8 mouse cellular contexts compared by ENCODE assay signal in the genomic region with DNA sequence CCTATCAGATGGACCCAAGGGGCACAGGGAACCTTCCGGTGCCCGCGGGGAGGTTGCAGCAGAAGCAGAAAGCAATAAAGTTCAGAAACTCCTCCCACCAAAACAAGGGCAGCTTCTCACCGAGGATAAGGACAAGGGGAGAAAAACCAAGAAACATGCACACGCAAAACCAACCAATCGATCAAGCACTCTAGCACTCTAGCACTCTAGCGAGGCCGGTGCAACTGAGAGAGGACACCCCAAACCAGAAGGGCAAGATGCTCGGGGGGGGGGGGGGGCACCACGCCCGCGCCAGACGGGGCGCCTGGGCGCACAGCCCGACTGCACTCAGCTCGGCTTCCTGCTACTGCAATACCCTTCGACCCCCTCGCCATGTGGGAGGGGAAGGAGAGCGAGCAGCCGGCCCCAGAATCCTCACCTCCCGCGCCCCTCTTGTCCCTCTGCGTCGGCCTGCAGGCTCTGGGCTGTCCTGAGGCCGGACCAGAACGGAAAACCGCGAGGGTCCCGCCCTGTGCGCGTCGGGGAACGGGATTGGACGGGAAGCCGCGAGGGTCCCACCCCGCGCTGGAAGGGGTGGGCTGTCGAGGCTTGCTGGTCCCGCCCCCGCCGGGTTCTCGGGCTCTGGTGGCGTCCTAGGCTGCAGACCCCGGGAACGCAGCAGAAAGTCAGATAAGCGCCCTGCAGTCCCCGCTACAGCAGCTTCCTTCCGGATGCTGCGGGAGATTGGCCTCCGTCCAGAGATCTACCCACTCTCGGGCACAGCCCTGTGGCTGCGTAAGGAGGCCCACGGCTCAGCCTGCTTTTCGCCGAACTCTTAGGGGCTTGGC. TPM values are rescaled to one million over a fixed set of nuclear protein-coding genes. Genes with fewer than 3 reads are reported as not detected.
DNase-seq lines count a peak whose midpoint lies in the region; ATAC-seq and TF ChIP-seq lines count a peak whose summit lies in the region.

Gene Crot (minus strand): TSS at position 639 of the 827 bp plus-strand sequence.

- H3K9ac ChIP-seq in CH12.LX (ENCODE audit: insufficient read depth, low read depth) = peak within 1 kb of the TSS; percentile 77
- H3K9ac ChIP-seq in forebrain, embryonic 12.5 days = peak within 1 kb of the TSS; percentile 85
- H3K9ac ChIP-seq in heart, postnatal 0 days (replicated peaks; ENCODE audit: low read depth, low read length) = peak within 1 kb of the TSS; percentile 75
- peak within 1 kb of the TSS; percentile 77 for H3K9ac ChIP-seq in liver, embryonic 16.5 days (ENCODE audit: low read depth, low read length)
- peak within 1 kb of the TSS; percentile 83 for H3K9ac ChIP-seq in neural tube, embryonic 13.5 days

- no peak; the same call in 1 of the 2 replicates for TF ChIP-seq RAD21 in CH12.LX (IDR thresholded peaks at IDR 0.05; ENCODE audit: low read depth, low read length)

- peaks cover 16 to 20% of the 10 kb centered on the region in 2 experiments for H3K36me3 ChIP-seq in CH12.LX (replicated peaks in 1 of 2; ENCODE audit: control insufficient read depth in 1 of 2, insufficient read depth in 1 of 2, low read length in 1 of 2)
- no peaks in the 10 kb centered on the region for H3K36me3 ChIP-seq in forebrain, embryonic 12.5 days (replicated peaks)
- peaks cover 17% of the 10 kb centered on the region for H3K36me3 ChIP-seq in heart, postnatal 0 days (replicated peaks; ENCODE audit: control insufficient read depth, insufficient read depth, low read length)
- H3K36me3 ChIP-seq in liver, embryonic 16.5 days (ENCODE audit: control insufficient read depth, insufficient read depth) = no peaks in the 10 kb centered on the region
- H3K36me3 ChIP-seq in neural tube, embryonic 13.5 days = peaks cover 8% of the 10 kb centered on the region
- no peaks in the 10 kb centered on the region for H3K36me3 ChIP-seq in testis, adult 2 months (ENCODE audit: control insufficient read depth, insufficient read depth, low read length)

- peak; percentile 82 for DNase-seq in CH12.LX (ENCODE audit: extremely low read depth)
- DNase-seq in c-Kit-positive CD71-positive TER-119-negative erythroid progenitor cells, embryonic 14.5 days (ENCODE audit: low read depth) = peak; percentile 76
- DNase-seq in heart, postnatal 0 days (ENCODE audit: low spot score) = peak; percentile 86
- DNase-seq in kidney, postnatal 4 days = peak; percentile 96 to 97

- dilution Hi-C loops in CH12.LX (cut with MboI; ENCODE audit: extremely low pct_ligation_motif_present, extremely low pct_unique_long_range_greater_than_20kb, low sequenced_read_pairs) = no loop called here

- H3K9me3 ChIP-seq in CH12.LX (replicated peaks; ENCODE audit: low read length) = no peaks in the 10 kb centered on the region
- H3K9me3 ChIP-seq in forebrain, embryonic 12.5 days = no peaks in the 10 kb centered on the region
- no peaks in the 10 kb centered on the region for H3K9me3 ChIP-seq in heart, postnatal 0 days (replicated peaks; ENCODE audit: control insufficient read depth, low read length)
- no peaks in the 10 kb centered on the region for H3K9me3 ChIP-seq in liver, embryonic 16.5 days (replicated peaks; ENCODE audit: control insufficient read depth, low read length)
- no peaks in the 10 kb centered on the region for H3K9me3 ChIP-seq in neural tube, embryonic 13.5 days

- H3K4me1 ChIP-seq in CH12.LX (ENCODE audit: control insufficient read depth in 1 of 2, insufficient read depth in 2 of 2) = peaks cover 5 to 26% of the 10 kb centered on the region in 2 experiments; a peak in 3 of 4 replicates
- peaks cover 27% of the 10 kb centered on the region for H3K4me1 ChIP-seq in forebrain, embryonic 12.5 days
- H3K4me1 ChIP-seq in heart, postnatal 0 days (ENCODE audit: control insufficient read depth, insufficient read depth) = 0 out of 2 replicates have a peak, but pooled peaks cover 4% of the 10 kb centered on the region
- peaks cover 5% of the 10 kb centered on the region for H3K4me1 ChIP-seq in liver, embryonic 16.5 days (ENCODE audit: control insufficient read depth, low read depth, low read length)
- H3K4me1 ChIP-seq in neural tube, embryonic 13.5 days (replicated peaks) = peaks cover 15% of the 10 kb centered on the region
- peaks cover 3% of the 10 kb centered on the region; the same call in 1 of the 2 replicates for H3K4me1 ChIP-seq in testis, adult 2 months (ENCODE audit: control insufficient read depth, insufficient read depth, low read length)

- H3K79me2 ChIP-seq in CH12.LX (replicated peaks; ENCODE audit: control insufficient read depth, extremely low read depth, insufficient read depth, poor library complexity, severe bottlenecking) = peaks cover 12% of the 10 kb centered on the region; the same call in 1 of the 2 replicates

- H3K27ac ChIP-seq in CH12.LX (ENCODE audit: insufficient read depth, low read depth) = peak within 1 kb of the TSS; percentile 53; the same call in 1 of the 2 replicates
- peak within 1 kb of the TSS; percentile 91 for H3K27ac ChIP-seq in forebrain, embryonic 12.5 days
- peak within 1 kb of the TSS; percentile 84 for H3K27ac ChIP-seq in heart, postnatal 0 days (ENCODE audit: low read depth)
- H3K27ac ChIP-seq in liver, embryonic 16.5 days (ENCODE audit: low read length) = peak within 1 kb of the TSS; percentile 82
- H3K27ac ChIP-seq in neural tube, embryonic 13.5 days (replicated peaks) = peak within 1 kb of the TSS; percentile 90
- H3K27ac ChIP-seq in testis, adult 2 months (ENCODE audit: control insufficient read depth, insufficient read depth, low read depth, low read length) = peak within 1 kb of the TSS; percentile 46; the same call in 1 of the 2 replicates

- H3K27me3 ChIP-seq in CH12.LX (replicated peaks) = no peaks in the 10 kb centered on the region
- H3K27me3 ChIP-seq in forebrain, embryonic 12.5 days = no peaks in the 10 kb centered on the region
- no peaks in the 10 kb centered on the region for H3K27me3 ChIP-seq in heart, postnatal 0 days (ENCODE audit: control insufficient read depth, insufficient read depth, low read length)
- no peaks in the 10 kb centered on the region for H3K27me3 ChIP-seq in liver, embryonic 16.5 days (ENCODE audit: control insufficient read depth, insufficient read depth, low read depth, low read length)
- H3K27me3 ChIP-seq in neural tube, embryonic 13.5 days = no peaks in the 10 kb centered on the region
- no peaks in the 10 kb centered on the region for H3K27me3 ChIP-seq in testis, adult 2 months (ENCODE audit: control insufficient read depth, insufficient read depth, low read length)

- in situ Hi-C loops in CH12.LX (cut with MboI; ENCODE audit: low pct_ligation_motif_present, low pct_unique_long_range_greater_than_20kb, low sequenced_read_pairs) = no loop called here

- no peak for TF ChIP-seq EP300 in CH12.LX (IDR thresholded peaks at IDR 0.05; ENCODE audit: low read length)
- TF ChIP-seq EP300 in heart, postnatal 0 days (IDR thresholded peaks at IDR 0.05; ENCODE audit: low read depth) = no peak

- H3K4me2 ChIP-seq in CH12.LX (ENCODE audit: insufficient read depth, low read depth, poor library complexity, severe bottlenecking) = peak within 1 kb of the TSS; percentile 93
- H3K4me2 ChIP-seq in forebrain, embryonic 12.5 days = peak within 1 kb of the TSS; percentile 72
- peak within 1 kb of the TSS; percentile 75 for H3K4me2 ChIP-seq in heart, postnatal 0 days (ENCODE audit: low read depth, low read length)
- H3K4me2 ChIP-seq in liver, embryonic 16.5 days (ENCODE audit: low read depth, low read length) = peak within 1 kb of the TSS; percentile 81
- peak within 1 kb of the TSS; percentile 67 for H3K4me2 ChIP-seq in neural tube, embryonic 13.5 days

- peak within 1 kb of the TSS; percentile 70 to 99 (median 81) for H3K4me3 ChIP-seq in CH12.LX (replicated peaks in 1 of 3; ENCODE audit: low read depth in 2 of 3, low read length in 2 of 3, poor library complexity in 1 of 3)
- peak within 1 kb of the TSS; percentile 75 for H3K4me3 ChIP-seq in forebrain, embryonic 12.5 days (replicated peaks)
- peak within 1 kb of the TSS; percentile 88 for H3K4me3 ChIP-seq in heart, postnatal 0 days (ENCODE audit: low read depth, low read length)
- peak within 1 kb of the TSS; percentile 83 for H3K4me3 ChIP-seq in liver, embryonic 16.5 days (ENCODE audit: low read depth, low read length)
- H3K4me3 ChIP-seq in neural tube, embryonic 13.5 days = peak within 1 kb of the TSS; percentile 67
- H3K4me3 ChIP-seq in testis, adult 2 months (ENCODE audit: control insufficient read depth, low read depth, low read length) = peak within 1 kb of the TSS; percentile 91

- ATAC-seq in forebrain, embryonic 12.5 days (ENCODE audit: low FRiP score) = peak; percentile 99
- ATAC-seq in heart, postnatal 0 days (ENCODE audit: insufficient read depth, low read depth) = peak; percentile 99
- peak; percentile 96 for ATAC-seq in liver, embryonic 16.5 days (ENCODE audit: low read depth)
- peak; percentile 100 for ATAC-seq in neural tube, embryonic 13.5 days (ENCODE audit: low read depth)

- peak; percentile 86 for TF ChIP-seq POLR2A in CH12.LX (IDR thresholded peaks at IDR 0.05; ENCODE audit: low read depth, low read length)
- TF ChIP-seq POLR2A in testis, adult 2 months (IDR thresholded peaks at IDR 0.05; ENCODE audit: control insufficient read depth, low read depth, low read length) = peak; percentile 73

- under 1% methylated on average over 55 of the region's 57 CpGs for WGBS in forebrain, embryonic 12.5 days
- WGBS in heart, postnatal 0 days = under 1% methylated on average over 55 of the region's 57 CpGs
- WGBS in liver, embryonic 16.5 days (ENCODE audit: insufficient replicate concordance) = under 1% methylated on average over 50 of the region's 57 CpGs
- under 1% methylated on average over 54 of the region's 57 CpGs for WGBS in neural tube, embryonic 13.5 days

- peak in 1 of 2 experiments; percentile 26; a peak in 2 of 4 replicates for TF ChIP-seq CTCF in CH12.LX (conservative IDR thresholded peaks at IDR 0.05 in 1 of 2, IDR thresholded peaks at IDR 0.05 in 1 of 2; ENCODE audit: low read depth in 2 of 2, low read length in 2 of 2)
- no peak for TF ChIP-seq CTCF in heart, postnatal 0 days (IDR thresholded peaks at IDR 0.05; ENCODE audit: low read depth)
- TF ChIP-seq CTCF in testis, adult 2 months (IDR thresholded peaks at IDR 0.05; ENCODE audit: control insufficient read depth, insufficient read depth, insufficient replicate concordance, low read depth, low read length) = no peak

TF ChIP-seq in CH12.LX, 34 proteins besides CTCF, POLR2A, EP300 and RAD21 (continues in another document):
- 0 out of 2 replicates have a peak, but pooled peaks have one; percentile 26 for TF ChIP-seq TBP (conservative IDR thresholded peaks at IDR 0.05; ENCODE audit: low read depth, low read length)

RNA-seq across cellular contexts. Expression of gene Crot, which starts in this region (rescaled TPM):
- total RNA-seq in CH12.LX (2012; rRNA removed) = 12.4 and 13.4 TPM in 2 replicates
- total RNA-seq in CH12.LX (2014; rRNA removed) = 18.2 and 22.4 TPM in 2 replicates
- polyA plus RNA-seq in CH12.LX (2012; ENCODE audit: insufficient read length, low read depth) = 12.0 and 13.5 TPM in 2 replicates
- 27.8 and 28.0 TPM in 2 replicates for polyA plus RNA-seq in forebrain, embryonic 12.5 days (2016; fragmentation: Nextera tagmentation; extraction: Ambion mirVana)
- 24.1 and 25.2 TPM in 2 replicates for total RNA-seq in heart, postnatal 0 days (2014; rRNA removed; ENCODE audit: low replicate concordance)
- 30.3 and 35.7 TPM in 2 replicates for polyA plus RNA-seq in heart, postnatal 0 days (2015; fragmentation: Nextera tagmentation; extraction: Ambion mirVana)
- 68.8 and 68.9 TPM in 2 replicates for polyA plus RNA-seq in liver, embryonic 16.5 days (2015; fragmentation: Nextera tagmentation; extraction: Ambion mirVana)
- polyA plus RNA-seq in neural tube, embryonic 13.5 days (2015; fragmentation: Nextera tagmentation; extraction: Ambion mirVana) = 24.8 and 27.9 TPM in 2 replicates
- polyA plus RNA-seq in testis, adult 2 months (2012; rRNA removed) = 3.0 and 3.8 TPM in 2 replicates

Comparison
In these comparisons a context has a peak if more than half of its experiments do, and no peak if none do; other contexts are left out.
1. Peak in every context shown above with its lines: DNase-seq, ATAC-seq, H3K4me3 ChIP-seq and H3K27ac ChIP-seq.